Mouse (Mus musculus) urinary bladder, postnatal 4 days (tissue): ENCODE measurements around the gene Il12rb1.

Experiments
- DNase-seq, 2 experiments: peaks; one replicate each; pipeline ENCODE4 v3.0.0; 2021 to 2022; ENCODE audit warnings: low spot score in 2 of 2

Il12rb1 gene

GRCm38 (mm10) chr8:70850947-70851346 is 42.7 kb downstream of the Il12rb1 start:
- DNase-seq = no peak

GRCm38 (mm10) chr8:70851837-70852236 is 43.6 kb downstream of the Il12rb1 start:
- no peak for DNase-seq

GRCm38 (mm10) chr8:70852595-70853231 is 44.5 kb downstream of the Il12rb1 start:
- no peak for DNase-seq

- no peak for DNase-seq
Observed at GRCm38 (mm10) chr8:70853863-70854262, 45.6 kb downstream of the Il12rb1 start.

- DNase-seq = no peak
Observed at GRCm38 (mm10) chr8:70856028-70856427, 47.8 kb downstream of the Il12rb1 start.

- no peak for DNase-seq
Observed at GRCm38 (mm10) chr8:70856541-70857197, 48.4 kb downstream of the Il12rb1 start.

- DNase-seq = no peak
Observed at GRCm38 (mm10) chr8:70857516-70857915, 49.3 kb downstream of the Il12rb1 start.

GRCm38 (mm10) chr8:70862824-70863641 is 54.8 kb downstream of the Il12rb1 start, which contains the start of gene Kcnn1:
Gene Kcnn1 (minus strand): TSS chr8:70863258.
- DNase-seq = no peak

GRCm38 (mm10) chr8:70863956-70864711 is 55.9 kb downstream of the Il12rb1 start:
- no peak for DNase-seq

GRCm38 (mm10) chr8:70864712-70865221 is 56.5 kb downstream of the Il12rb1 start:
- DNase-seq = no peak

- peak; percentile 98 to 99 for DNase-seq
Observed at GRCm38 (mm10) chr8:70865350-70866000, 57.2 kb downstream of the Il12rb1 start.

- no peak for DNase-seq
Observed at GRCm38 (mm10) chr8:70866001-70866520, 57.8 kb downstream of the Il12rb1 start.

GRCm38 (mm10) chr8:70866566-70866965 is 58.3 kb downstream of the Il12rb1 start:
- DNase-seq = no peak

GRCm38 (mm10) chr8:70868559-70869198 is 60.4 kb downstream of the Il12rb1 start:
- DNase-seq = no peak

- DNase-seq = no peak
Observed at GRCm38 (mm10) chr8:70869199-70869571, 60.9 kb downstream of the Il12rb1 start.

- peak; percentile 61 to 77 for DNase-seq
Observed at GRCm38 (mm10) chr8:70869601-70870041, 61.4 kb downstream of the Il12rb1 start.
